Mouse (Mus musculus) stomach, postnatal 0 days (tissue): ENCODE results near the gene Cramp1l.

Experiments used
- CTCF ChIP-seq: IDR thresholded peaks from 2 replicates; pipeline ENCODE4 v1.5.1; 2016; ENCODE audit warnings: antibody characterized with exemption, low read depth, mild to moderate bottlenecking, moderate library complexity
- EP300 ChIP-seq: optimal IDR thresholded peaks from 2 replicates; pipeline ENCODE3; 2016; ENCODE audit warnings: antibody characterized with exemption

DNA sequence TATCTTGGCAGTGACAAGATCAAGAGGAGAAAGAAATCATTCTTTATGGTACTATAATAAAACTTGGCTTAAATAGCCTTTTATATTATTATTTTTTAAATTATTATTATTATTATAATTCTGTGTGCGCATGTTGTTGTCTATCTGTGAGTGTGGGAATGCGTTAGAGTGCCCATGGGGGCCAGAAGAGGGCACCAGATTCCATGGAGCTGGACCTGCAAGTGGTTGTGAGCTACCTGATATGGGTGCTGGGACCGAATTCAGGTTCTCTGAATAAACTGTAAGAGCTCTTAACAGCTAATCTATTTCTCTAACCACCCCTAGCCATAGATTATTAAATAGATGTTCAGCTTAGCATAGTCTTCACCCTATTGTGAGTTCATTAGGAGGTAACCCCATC is 10.5 kb downstream of the Cramp1l start:
- TF ChIP-seq CTCF (peak; percentile 30), EP300 (no peak)
